ENCODE assay signal across 34 mouse cellular contexts in genomic region chr6:122606661-122607060, GRCm38 (mm10). TPM values are rescaled to one million over a fixed set of nuclear protein-coding genes. Genes with fewer than 3 reads are reported as not detected.
DNase-seq lines count a peak whose midpoint lies in the region; ATAC-seq and TF ChIP-seq lines count a peak whose summit lies in the region.
"Had no signal": no experiment of that assay in that cellular context is flagged by ENCODE, and none has a peak within 500 bp of the region (broad histone marks: within the 10 kb centered on the region; RNA-seq: fewer than 3 reads in every experiment).

No protein-coding gene starts in this region.

- H3K4me2 ChIP-seq in midbrain, embryonic 11.5 days = no peak overlapping the region
- no peak overlapping the region for H3K4me2 ChIP-seq in midbrain, embryonic 13.5 days (replicated peaks)
- H3K4me2 ChIP-seq: embryonic facial prominence, embryonic 13.5 days; embryonic facial prominence, embryonic 15.5 days; forebrain, embryonic 12.5 days had no signal

- intact Hi-C loops in gastrocnemius, adult 2 months (cut with DNase I) = no loop called here

- H3K9me3 ChIP-seq in midbrain, embryonic 11.5 days (ENCODE audit: control insufficient read depth, low read length) = no peaks in the 10 kb centered on the region
- H3K9me3 ChIP-seq in midbrain, embryonic 13.5 days = no peaks in the 10 kb centered on the region
- H3K9me3 ChIP-seq: embryonic facial prominence, embryonic 13.5 days; embryonic facial prominence, embryonic 15.5 days; forebrain, embryonic 10.5 days; forebrain, embryonic 12.5 days; G1E had no signal

- H3K4me1 ChIP-seq in midbrain, embryonic 11.5 days (ENCODE audit: control insufficient read depth, insufficient read depth, low read length) = 0 out of 2 replicates have a peak, but pooled peaks cover 2% of the 10 kb centered on the region
- H3K4me1 ChIP-seq in midbrain, embryonic 13.5 days (replicated peaks) = peaks cover 5% of the 10 kb centered on the region; the same call in 1 of the 2 replicates
- no peaks in the 10 kb centered on the region for H3K4me1 ChIP-seq in cerebellum, adult 2 months (ENCODE audit: control insufficient read depth, insufficient read depth, low read length)
- H3K4me1 ChIP-seq: embryonic facial prominence, embryonic 13.5 days; embryonic facial prominence, embryonic 15.5 days had no signal

- H3K27ac ChIP-seq in midbrain, embryonic 11.5 days (ENCODE audit: low read depth, low read length) = no peak overlapping the region
- H3K27ac ChIP-seq in midbrain, embryonic 13.5 days = no peak overlapping the region
- H3K27ac ChIP-seq in gastrocnemius, adult 2 months = no peak overlapping the region
- H3K27ac ChIP-seq in cerebellum, adult 2 months (ENCODE audit: insufficient read depth, low read length) = no peak overlapping the region
- H3K27ac ChIP-seq: embryonic facial prominence, embryonic 13.5 days; embryonic facial prominence, embryonic 15.5 days; forebrain, embryonic 10.5 days; forebrain, embryonic 12.5 days had no signal

- DNase-seq in midbrain, embryonic 11.5 days (ENCODE audit: low spot score, missing footprints) = peak; percentile 12
- peak; percentile 58 for DNase-seq in ES-CJ7 (ENCODE audit: low read depth, low spot score)
- peak; percentile 51 for DNase-seq in R1 (ENCODE audit: low read depth, low spot score)
- DNase-seq in gastrocnemius, adult 2 months = no peak
- no peak for DNase-seq in cerebellum, adult 2 months
- DNase-seq: adrenal gland, adult 8-10 months; adrenal gland, postnatal 25 days; B cell, adult 2 months; cerebellum, adult 11-12 months; cerebellum, adult 8-10 months; cerebellum, adult 9-11 months; cerebellum, postnatal 14 days; cerebellum, postnatal 36 days; embryo, embryonic 11 days had no signal

- no peak overlapping the region for H3K4me3 ChIP-seq in midbrain, embryonic 11.5 days (ENCODE audit: low read depth, low read length)
- no peak overlapping the region for H3K4me3 ChIP-seq in midbrain, embryonic 13.5 days (replicated peaks)
- H3K4me3 ChIP-seq in gastrocnemius, adult 2 months = no peak overlapping the region
- no peak overlapping the region for H3K4me3 ChIP-seq in cerebellum, adult 2 months (replicated peaks; ENCODE audit: insufficient read depth, low read depth, low read length)
- H3K4me3 ChIP-seq: embryonic facial prominence, embryonic 13.5 days; embryonic facial prominence, embryonic 15.5 days; erythroblast, embryonic 14.5 days; forebrain, embryonic 10.5 days; forebrain, embryonic 12.5 days had no signal

- no peak for TF ChIP-seq CTCF in gastrocnemius, adult 2 months (IDR thresholded peaks at IDR 0.05)
- TF ChIP-seq CTCF in cerebellum, adult 2 months (IDR thresholded peaks at IDR 0.05; ENCODE audit: borderline replicate concordance, insufficient read depth, low read depth, low read length) = no peak

- no peak for ATAC-seq in midbrain, embryonic 11.5 days (ENCODE audit: low FRiP score)
- ATAC-seq in midbrain, embryonic 13.5 days = no peak
- ATAC-seq in megakaryocyte, adult 5-6 weeks (ENCODE audit: poor library complexity, severe bottlenecking) = no peak
- ATAC-seq: activated CD4-positive, CD25-positive, alpha-beta regulatory T cell, adult 4 months; CD4-positive, CD25-positive, alpha-beta regulatory T cell, adult 4 months; forebrain, embryonic 14.5 days; forebrain, embryonic 16.5 days; Patski had no signal

- TF ChIP-seq POLR2A in cerebellum, adult 2 months (IDR thresholded peaks at IDR 0.05; ENCODE audit: borderline replicate concordance, insufficient read depth, low read length) = no peak

- H3K27me3 ChIP-seq in midbrain, embryonic 11.5 days (ENCODE audit: control insufficient read depth, insufficient read depth, low read length) = no peaks in the 10 kb centered on the region
- no peaks in the 10 kb centered on the region for H3K27me3 ChIP-seq in midbrain, embryonic 13.5 days
- H3K27me3 ChIP-seq in cerebellum, adult 2 months (ENCODE audit: control insufficient read depth, insufficient read depth, low read length) = no peaks in the 10 kb centered on the region
- H3K27me3 ChIP-seq: CH12.LX; embryonic facial prominence, embryonic 13.5 days; embryonic facial prominence, embryonic 15.5 days; forebrain, embryonic 12.5 days; Patski had no signal

- WGBS in midbrain, embryonic 11.5 days = 96% methylated on average over 11 of the region's 11 CpGs
- 96% methylated on average over 11 of the region's 11 CpGs for WGBS in midbrain, embryonic 13.5 days
- WGBS in cerebellum, adult 2 months = 96% methylated on average over 11 of the region's 11 CpGs

- no peaks in the 10 kb centered on the region for H3K36me3 ChIP-seq in midbrain, embryonic 11.5 days (ENCODE audit: control insufficient read depth, insufficient read depth, low read length)
- H3K36me3 ChIP-seq in midbrain, embryonic 13.5 days = no peaks in the 10 kb centered on the region
- H3K36me3 ChIP-seq: embryonic facial prominence, embryonic 13.5 days; embryonic facial prominence, embryonic 15.5 days; forebrain, embryonic 10.5 days; forebrain, embryonic 12.5 days; G1E had no signal

- no peak overlapping the region for H3K9ac ChIP-seq in midbrain, embryonic 11.5 days (ENCODE audit: low read length)
- H3K9ac ChIP-seq in midbrain, embryonic 13.5 days (replicated peaks) = no peak overlapping the region
- H3K9ac ChIP-seq: embryonic facial prominence, embryonic 13.5 days; embryonic facial prominence, embryonic 15.5 days; forebrain, embryonic 12.5 days had no signal

RNA-seq across cellular contexts. Expression of gene Gdf3, which starts 3.2 kb away (rescaled TPM):
- polyA plus RNA-seq in midbrain, embryonic 11.5 days (2014; fragmentation: Nextera tagmentation; extraction: Ambion mirVana) = 0.05 TPM in 1 of 2 replicates, not detected in the other
- polyA plus RNA-seq in midbrain, embryonic 13.5 days (2015; fragmentation: Nextera tagmentation; extraction: Ambion mirVana) = 0.12 TPM in 1 of 2 replicates, not detected in the other
- 0.62 and 1.7 TPM in 2 replicates for total RNA-seq in megakaryocyte, adult 5-6 weeks (2015)
- total RNA-seq in megakaryocyte, adult 5-6 weeks (2017) = 0.40 TPM in 1 of 2 replicates, not detected in the other
- not detected for total RNA-seq in gastrocnemius, adult 2 months (2021)
- polyA plus RNA-seq in cerebellum, adult 2 months (2012; rRNA removed) = 0.16 and 0.21 TPM in 2 replicates
- total RNA-seq: adrenal gland, adult 18-20 months; adrenal gland, postnatal 25 days; adrenal gland, postnatal 4 days; CH12.LX had no signal
- polyA plus RNA-seq: brain, embryonic 14.5 days; CD4-positive, CD25-positive, alpha-beta regulatory T cell, adult 4 months; embryonic facial prominence, embryonic 11.5 days; embryonic facial prominence, embryonic 13.5 days; erythroblast, embryonic 14.5 days; forebrain, embryonic 12.5 days; forebrain, embryonic 14.5 days; forebrain, embryonic 16.5 days; frontal cortex, adult 2 months; Patski had no signal

RNA-seq across cellular contexts. Expression of gene Apobec1, which starts 4.4 kb away (rescaled TPM):
- polyA plus RNA-seq in midbrain, embryonic 11.5 days (2014; fragmentation: Nextera tagmentation; extraction: Ambion mirVana) = 2.0 and 2.5 TPM in 2 replicates
- 1.9 and 2.9 TPM in 2 replicates for polyA plus RNA-seq in midbrain, embryonic 13.5 days (2015; fragmentation: Nextera tagmentation; extraction: Ambion mirVana)
- total RNA-seq in megakaryocyte, adult 5-6 weeks (2015) = 112 and 151 TPM in 2 replicates
- 78.0 and 87.4 TPM in 2 replicates for total RNA-seq in megakaryocyte, adult 5-6 weeks (2017)
- 1 to 10 TPM; 1.8 to 2.0 TPM for total RNA-seq in gastrocnemius, adult 2 months (2021)
- 3.2 and 3.8 TPM in 2 replicates for polyA plus RNA-seq in cerebellum, adult 2 months (2012; rRNA removed)
- polyA plus RNA-seq: erythroblast, embryonic 14.5 days had no signal

RNA-seq across cellular contexts. Expression of gene Dppa3, which starts 19.5 kb away (rescaled TPM):
- polyA plus RNA-seq in midbrain, embryonic 11.5 days (2014; fragmentation: Nextera tagmentation; extraction: Ambion mirVana) = not detected in 2 replicates
- not detected in 2 replicates for polyA plus RNA-seq in midbrain, embryonic 13.5 days (2015; fragmentation: Nextera tagmentation; extraction: Ambion mirVana)
- total RNA-seq in megakaryocyte, adult 5-6 weeks (2015) = not detected in 2 replicates
- not detected in 2 replicates for total RNA-seq in megakaryocyte, adult 5-6 weeks (2017)
- not detected for total RNA-seq in gastrocnemius, adult 2 months (2021)
- polyA plus RNA-seq in cerebellum, adult 2 months (2012; rRNA removed) = not detected in 2 replicates
- total RNA-seq: adrenal gland, adult 18-20 months; adrenal gland, adult 8-10 months; adrenal gland, postnatal 25 days; adrenal gland, postnatal 4 days; CH12.LX; common myeloid progenitor, adult 5-6 weeks; G1E had no signal
- polyA plus RNA-seq: activated CD4-positive, CD25-positive, alpha-beta regulatory T cell, adult 4 months; brain, embryonic 14.5 days; CD4-positive, CD25-positive, alpha-beta regulatory T cell, adult 4 months; embryonic facial prominence, embryonic 11.5 days; embryonic facial prominence, embryonic 13.5 days; embryonic facial prominence, embryonic 15.5 days; erythroblast, embryonic 14.5 days; forebrain, embryonic 10.5 days; forebrain, embryonic 12.5 days; forebrain, embryonic 14.5 days; forebrain, embryonic 16.5 days; frontal cortex, adult 2 months; G1E; Patski had no signal

RNA-seq across cellular contexts. Expression of gene Aicda, which starts 53.1 kb away (rescaled TPM):
- polyA plus RNA-seq in midbrain, embryonic 11.5 days (2014; fragmentation: Nextera tagmentation; extraction: Ambion mirVana) = not detected in 2 replicates
- polyA plus RNA-seq in midbrain, embryonic 13.5 days (2015; fragmentation: Nextera tagmentation; extraction: Ambion mirVana) = 0.34 and 0.47 TPM in 2 replicates
- total RNA-seq in megakaryocyte, adult 5-6 weeks (2015) = 0.07 TPM in 1 of 2 replicates, not detected in the other
- not detected in 2 replicates for total RNA-seq in megakaryocyte, adult 5-6 weeks (2017)
- total RNA-seq in gastrocnemius, adult 2 months (2021) = not detected
- polyA plus RNA-seq in cerebellum, adult 2 months (2012; rRNA removed) = not detected in 2 replicates
- total RNA-seq: adrenal gland, adult 18-20 months; adrenal gland, adult 8-10 months; adrenal gland, postnatal 25 days; adrenal gland, postnatal 4 days; common myeloid progenitor, adult 5-6 weeks; G1E had no signal
- polyA plus RNA-seq: embryonic facial prominence, embryonic 11.5 days; embryonic facial prominence, embryonic 15.5 days; erythroblast, embryonic 14.5 days; forebrain, embryonic 10.5 days; forebrain, embryonic 12.5 days; frontal cortex, adult 2 months; G1E; Patski had no signal

Comparison
In these comparisons a context has a peak if more than half of its experiments do, and no peak if none do; other contexts are left out.
1. DNase-seq: peak in midbrain, embryonic 11.5 days (single experiment), ES-CJ7 (single experiment) and R1 (single experiment); none in gastrocnemius, adult 2 months (single experiment) and cerebellum, adult 2 months (0 of 2).